Mouse (Mus musculus) macrophage (primary cell): ENCODE data around the gene Fanci. TPM values are rescaled to one million over a fixed set of nuclear protein-coding genes. Genes with fewer than 3 reads are reported as not detected.

ENCODE experiments used
- H3K27ac ChIP-seq: fragments of 350-480 bp; formaldehyde crosslinking; 2 replicates; pipeline ENCODE4 v1.9.0; 2021
- H3K36me3 ChIP-seq: fragments of 350-480 bp; formaldehyde crosslinking; 2 replicates; pipeline ENCODE4 v1.9.0; 2021; ENCODE audit errors: inconsistent target
- H3K4me3 ChIP-seq: fragments of 350-480 bp; formaldehyde crosslinking; 2 replicates; pipeline ENCODE4 v1.9.0; 2021; ENCODE audit errors: inconsistent target
- H3K79me2 ChIP-seq: fragments of 350-480 bp; formaldehyde crosslinking; 2 replicates; pipeline ENCODE4 v1.9.0; 2021; ENCODE audit errors: inconsistent target
- WGBS: methylation state at CpG from one replicate; pipeline ENCODE4 v1.1.7; 2026; ENCODE audit warnings: inconsistent platforms; ENCODE audit not compliant: missing documents; 5-methylcytosine and 5-hydroxymethylcytosine counted together
- polyA plus RNA-seq: library from polyadenylated mRNA; stranded (reverse); fragments of 250-400 nt; gene quantifications from 3 replicates; pipeline ENCODE4 v1.2.4, GENCODE M21; 2018; ENCODE audit warnings: inconsistent platforms
- total RNA-seq, 78 experiments: library from RNA; depleted of rRNA; stranded (reverse); fragments of 250-400 nt; gene quantifications; 1 replicate in 9 of 78; 2 replicates in 24 of 78; 3 replicates in 43 of 78; 4 replicates in 2 of 78; pipeline ENCODE4 v1.2.4; 2018; ENCODE audit warnings: inconsistent platforms in 56 of 78

Gene Fanci
- 1 to 10 TPM in 21 of 26 experiments, under 1 TPM in 5; 0.37 to 5.5 (median 2.0) TPM for total RNA-seq (2018; cell fraction: chromatin; rRNA removed)
- total RNA-seq (2018; cell fraction: cytosol; rRNA removed) = 1 to 10 TPM in 4 of 26 experiments, under 1 TPM in 22; 0.38 to 1.5 (median 0.72) TPM
- 1 to 10 TPM in 15 of 26 experiments, under 1 TPM in 11; 0.34 to 7.0 (median 1.1) TPM for total RNA-seq (2018; cell fraction: nucleus; rRNA removed)
- 0.18 to 2.9 TPM (median 1.1 TPM) in 3 replicates for polyA plus RNA-seq

DNA sequence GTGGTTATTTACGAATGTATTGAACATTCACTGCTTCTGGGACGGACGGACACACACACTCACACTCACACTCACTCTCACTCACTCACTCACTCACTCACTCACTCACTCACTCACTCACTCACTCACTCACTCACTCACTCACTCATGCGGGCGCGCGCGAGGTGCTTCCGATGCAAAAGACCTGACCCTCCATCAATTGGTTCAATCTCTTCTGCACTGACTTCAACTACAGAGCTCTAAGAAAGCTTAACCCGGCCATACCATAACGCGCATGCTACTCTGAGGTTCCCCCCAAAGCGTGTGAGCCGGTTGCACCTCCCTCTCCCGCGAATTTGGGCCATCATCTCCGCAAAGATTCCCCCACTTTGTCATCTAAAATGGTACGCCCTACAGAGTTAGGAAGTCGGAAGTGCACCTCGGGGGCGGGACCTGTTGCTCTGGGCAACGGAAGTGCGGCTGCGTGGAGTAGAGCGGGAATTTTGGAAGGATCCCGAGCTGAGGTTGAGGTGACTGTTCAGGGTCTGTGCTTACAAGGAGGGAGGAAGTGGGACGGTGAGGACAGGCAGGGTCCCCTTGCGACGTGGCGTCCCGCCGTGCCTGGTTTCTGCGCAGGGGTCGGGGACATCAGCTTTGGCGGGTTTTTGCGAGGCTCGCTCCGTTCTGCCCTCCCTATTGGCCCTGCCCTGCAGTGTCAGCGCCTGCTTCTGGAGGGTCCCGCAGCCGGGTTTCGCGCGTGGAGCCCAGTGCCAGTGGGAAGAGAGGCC is at the start of gene Fanci:
Gene Fanci (plus strand): TSS at position 47 of the 767 bp plus-strand sequence.
- WGBS = 0% methylated on average over 44 of the region's 44 CpGs
- no peaks in the 10 kb centered on the region for H3K36me3 ChIP-seq
- no peaks in the 10 kb centered on the region for H3K79me2 ChIP-seq

DNA sequence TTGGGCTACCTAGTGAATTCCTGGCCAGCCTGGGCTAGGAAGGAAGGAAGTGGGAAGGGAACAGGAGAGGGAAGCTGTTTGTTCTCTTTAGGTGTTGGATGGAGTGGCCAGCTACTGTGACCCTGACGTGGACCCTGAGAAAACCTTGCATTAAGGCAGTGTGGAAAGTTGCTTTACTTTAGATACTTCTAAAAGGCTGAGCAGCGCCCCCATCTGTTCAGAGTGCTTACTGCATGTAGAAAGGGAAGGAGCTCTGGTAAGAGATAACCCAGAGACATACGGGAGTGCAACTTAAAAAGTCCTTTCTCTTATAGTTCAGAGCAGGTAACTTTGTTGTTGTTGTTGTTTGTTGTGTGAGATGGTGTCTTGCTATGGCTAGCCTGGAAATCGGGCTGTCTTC is 45.8 kb upstream of the Fanci start:
- Histone ChIP-seq H3K27ac (no peak overlapping the region), H3K36me3 (peaks cover 25% of the 10 kb centered on the region; the same call in 1 of the 2 replicates), H3K4me3 (no peak overlapping the region), H3K79me2 (no peaks in the 10 kb centered on the region)
- 48% methylated on average over 4 of the region's 4 CpGs for WGBS

More for the DNA sequence above, at the start of gene Fanci:
- H3K4me3 ChIP-seq = peak within 1 kb of the TSS; percentile 57
- H3K27ac ChIP-seq = peak within 1 kb of the TSS; percentile 76

DNA sequence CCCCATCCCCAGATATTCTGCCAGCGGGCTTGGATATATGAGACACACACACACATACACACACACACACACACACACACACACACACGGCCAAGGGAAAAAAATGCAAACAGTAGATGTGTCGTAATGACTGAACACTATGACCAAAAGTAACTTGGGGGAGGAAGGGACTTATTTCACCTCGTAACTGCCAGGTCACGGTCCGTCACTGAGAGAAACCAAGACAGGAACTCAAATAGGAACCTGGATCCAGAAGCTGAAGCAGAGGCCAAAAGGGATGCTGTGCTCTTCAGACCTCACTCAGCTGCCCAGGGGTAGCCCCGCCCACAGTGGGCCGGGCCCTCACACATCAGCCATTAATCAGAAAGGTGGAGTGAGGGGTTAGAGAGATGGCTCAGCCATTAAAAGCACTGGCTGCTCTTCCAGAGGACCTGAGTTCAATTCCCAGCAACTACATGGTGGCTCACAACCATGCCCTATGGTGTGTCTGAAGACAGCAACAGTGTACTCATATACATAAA is 45.1 kb upstream of the Fanci start:
- Histone ChIP-seq H3K4me3 (no peak overlapping the region), H3K27ac (no peak overlapping the region), H3K36me3 (peaks cover 32% of the 10 kb centered on the region; the same call in 1 of the 2 replicates), H3K79me2 (no peaks in the 10 kb centered on the region)
- WGBS = 68% methylated on average over 8 of the region's 8 CpGs

DNA sequence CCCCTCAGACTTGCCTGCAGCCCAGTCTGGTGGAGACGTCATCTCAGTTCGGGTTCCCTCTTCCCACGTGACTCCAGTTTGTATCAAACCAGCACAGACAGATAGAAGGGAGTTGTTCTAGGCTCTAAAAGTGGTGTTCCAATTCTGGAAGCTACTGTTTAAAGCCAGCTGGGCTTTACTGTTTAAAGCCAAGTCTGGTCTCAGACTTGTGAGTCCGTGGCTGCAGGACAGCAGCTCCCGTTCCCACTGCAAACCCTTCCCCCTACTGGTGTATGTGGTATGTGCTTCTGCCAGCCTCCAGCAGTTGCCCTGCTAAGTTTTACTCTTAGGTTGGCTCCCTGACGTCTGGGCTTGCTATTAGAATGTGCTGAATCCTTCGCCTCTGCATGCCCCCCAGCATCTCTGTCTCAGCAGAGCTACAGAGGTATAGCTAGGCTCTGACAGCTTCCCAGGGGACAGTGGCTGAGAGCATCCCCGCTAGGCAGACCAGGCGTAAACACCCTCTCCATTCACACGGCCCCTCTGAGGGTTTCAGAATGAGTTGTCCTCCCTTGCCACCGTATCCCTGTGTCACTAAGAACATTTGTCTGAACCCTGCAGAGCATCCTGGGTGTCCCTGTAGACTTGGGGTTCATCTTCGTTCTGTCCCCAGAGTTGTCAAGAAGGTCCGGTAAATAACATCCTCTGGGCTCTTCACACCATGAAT is 44.5 kb upstream of the Fanci start:
- Histone ChIP-seq H3K4me3 (no peak overlapping the region), H3K79me2 (no peaks in the 10 kb centered on the region), H3K27ac (no peak overlapping the region), H3K36me3 (peaks cover 33% of the 10 kb centered on the region; the same call in 1 of the 2 replicates)
- 87% methylated on average over 13 of the region's 13 CpGs for WGBS

DNA sequence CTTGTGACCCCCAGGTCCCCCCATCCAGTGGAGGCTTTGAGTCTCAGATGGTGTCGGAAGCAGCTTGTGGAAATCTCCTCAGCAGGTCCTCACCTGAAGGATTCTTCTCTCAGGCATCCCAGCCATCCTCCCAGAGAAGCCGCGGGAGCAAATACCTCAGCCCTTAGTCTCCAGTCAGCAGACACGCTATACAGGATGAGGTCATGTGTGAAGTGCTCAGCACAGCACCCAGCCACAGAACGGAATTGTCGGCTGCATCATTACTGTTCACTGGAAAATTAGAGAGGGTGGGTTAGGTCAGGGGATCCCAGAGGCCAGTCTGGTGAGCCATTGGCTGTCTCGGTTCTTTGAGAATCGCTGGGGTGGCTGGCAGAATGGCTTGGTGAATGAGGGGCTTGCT is 42.9 kb upstream of the Fanci start:
- Histone ChIP-seq H3K27ac (no peak overlapping the region), H3K4me3 (no peak overlapping the region), H3K79me2 (no peaks in the 10 kb centered on the region), H3K36me3 (peaks cover 35% of the 10 kb centered on the region; the same call in 1 of the 2 replicates)
- 96% methylated on average over 8 of the region's 8 CpGs for WGBS

DNA sequence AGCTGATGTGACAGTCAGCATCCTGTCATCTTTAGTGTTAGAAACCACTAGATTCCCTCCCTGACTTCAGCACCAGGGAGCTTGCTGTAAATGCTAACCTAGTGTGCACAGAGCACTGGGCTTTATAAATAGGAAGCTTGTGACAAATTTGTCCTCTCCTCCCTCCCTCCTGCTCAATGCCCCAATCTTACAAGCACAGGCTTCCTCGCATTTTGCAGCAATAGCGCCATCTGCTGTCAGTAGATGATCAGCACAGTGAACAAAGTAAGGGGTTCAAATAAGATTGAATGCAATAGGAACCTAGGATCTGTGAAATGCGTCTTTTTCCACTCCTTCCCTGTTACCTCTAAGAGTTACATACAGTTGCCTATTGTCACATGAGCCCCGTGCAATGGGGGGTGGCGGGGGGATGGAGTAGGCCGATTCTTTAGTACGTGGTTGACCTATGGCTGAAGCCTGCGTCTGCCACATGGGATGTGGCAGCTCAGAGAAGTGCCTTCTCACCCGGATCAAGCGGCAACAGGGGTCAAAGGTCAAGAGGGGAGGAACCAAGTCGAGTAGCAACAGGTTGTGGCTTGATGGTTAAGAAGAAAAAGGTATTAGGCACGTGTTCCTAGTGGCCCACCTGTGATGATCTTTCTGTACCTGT is 41.9 kb upstream of the Fanci start:
- 58% methylated on average over 12 of the region's 12 CpGs for WGBS
- Histone ChIP-seq H3K79me2 (no peaks in the 10 kb centered on the region), H3K36me3 (peaks cover 44% of the 10 kb centered on the region; the same call in 1 of the 2 replicates), H3K27ac (no peak overlapping the region), H3K4me3 (no peak overlapping the region)

DNA sequence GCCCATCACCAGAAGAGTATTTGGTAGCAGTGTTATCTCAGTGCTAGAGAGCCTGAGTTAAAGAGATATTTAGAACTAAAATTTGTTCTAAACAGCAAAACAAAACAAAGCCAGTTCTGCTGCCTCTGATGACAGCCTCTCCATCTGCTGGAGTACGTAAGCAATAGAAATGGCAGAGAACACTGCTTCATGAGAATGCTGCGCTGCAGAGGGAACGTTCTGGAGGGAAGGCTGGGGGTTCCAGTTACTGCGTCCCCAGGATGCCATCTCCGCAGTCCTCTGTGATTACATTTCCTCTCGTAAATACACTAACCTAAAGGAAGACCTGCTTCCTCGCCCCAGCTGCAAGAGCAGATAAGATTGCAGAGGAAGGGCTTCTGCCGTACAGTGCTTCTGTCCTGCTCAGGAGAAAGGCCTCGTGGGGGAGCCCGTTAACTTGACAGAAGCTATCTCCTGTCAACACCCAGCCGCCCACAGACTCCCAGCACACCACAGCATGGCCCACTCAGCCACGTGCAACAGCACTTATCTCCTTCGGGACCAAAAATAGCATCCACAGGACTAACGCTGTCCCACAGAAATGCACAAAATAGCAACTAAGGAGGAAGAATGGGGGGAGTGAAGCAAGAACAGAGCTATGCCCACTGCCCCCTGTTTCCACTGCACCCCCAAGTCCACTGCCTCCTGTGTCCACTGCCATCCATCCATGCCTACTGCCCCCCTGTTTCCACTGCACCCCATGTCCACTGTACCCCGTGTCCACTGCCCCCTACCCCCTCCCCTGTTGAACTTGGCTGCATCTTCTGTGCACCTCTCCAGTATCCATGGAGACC is 33.2 kb upstream of the Fanci start:
- Histone ChIP-seq H3K4me3 (no peak overlapping the region), H3K79me2 (no peaks in the 10 kb centered on the region), H3K36me3 (peaks cover 40% of the 10 kb centered on the region; the same call in 1 of the 2 replicates), H3K27ac (no peak overlapping the region)
- 47% methylated on average over 15 of the region's 15 CpGs for WGBS

DNA sequence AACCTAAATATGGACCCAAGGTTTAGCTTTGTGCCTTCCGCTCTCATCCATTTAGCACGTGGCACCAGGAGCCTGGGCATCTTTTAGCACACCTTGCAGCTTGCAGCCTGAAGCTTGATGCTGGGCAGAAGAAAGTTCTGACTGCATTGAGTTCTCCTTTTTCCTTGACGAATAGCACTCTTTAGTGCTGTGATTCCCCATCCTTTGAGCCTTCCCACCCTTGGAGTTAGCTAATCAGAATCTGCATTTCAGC is 32.6 kb upstream of the Fanci start:
- WGBS = 76% methylated on average over 3 of the region's 3 CpGs
- H3K27ac ChIP-seq = no peak overlapping the region

DNA sequence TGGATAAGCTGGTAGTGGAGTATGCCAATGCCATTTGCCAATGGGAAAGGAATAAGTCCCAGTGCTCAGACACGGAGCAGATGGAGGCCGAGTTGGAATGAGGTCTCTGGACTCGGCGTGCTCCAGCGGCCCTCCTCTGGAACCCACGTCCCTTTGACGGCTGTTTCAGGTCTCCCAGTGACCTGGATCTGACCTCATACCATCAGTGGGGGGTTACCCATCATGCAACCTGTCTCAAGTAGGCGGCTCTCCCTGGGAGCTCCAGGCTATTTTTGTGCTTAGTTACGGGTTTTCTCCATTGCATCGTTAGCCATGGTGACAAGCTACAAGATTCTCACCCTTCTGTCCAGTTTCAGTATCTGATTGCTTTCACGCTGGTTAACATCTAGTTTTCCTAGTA is 31.7 kb upstream of the Fanci start:
- H3K36me3 ChIP-seq = peaks cover 30% of the 10 kb centered on the region; the same call in 1 of the 2 replicates
- H3K79me2 ChIP-seq = no peaks in the 10 kb centered on the region
- no peak overlapping the region for H3K4me3 ChIP-seq
- H3K27ac ChIP-seq = no peak overlapping the region
- 91% methylated on average over 11 of the region's 11 CpGs for WGBS

More for the DNA sequence above, 32.6 kb upstream of the Fanci start:
- Histone ChIP-seq H3K79me2 (no peaks in the 10 kb centered on the region), H3K36me3 (peaks cover 36% of the 10 kb centered on the region; the same call in 1 of the 2 replicates), H3K4me3 (no peak overlapping the region)

DNA sequence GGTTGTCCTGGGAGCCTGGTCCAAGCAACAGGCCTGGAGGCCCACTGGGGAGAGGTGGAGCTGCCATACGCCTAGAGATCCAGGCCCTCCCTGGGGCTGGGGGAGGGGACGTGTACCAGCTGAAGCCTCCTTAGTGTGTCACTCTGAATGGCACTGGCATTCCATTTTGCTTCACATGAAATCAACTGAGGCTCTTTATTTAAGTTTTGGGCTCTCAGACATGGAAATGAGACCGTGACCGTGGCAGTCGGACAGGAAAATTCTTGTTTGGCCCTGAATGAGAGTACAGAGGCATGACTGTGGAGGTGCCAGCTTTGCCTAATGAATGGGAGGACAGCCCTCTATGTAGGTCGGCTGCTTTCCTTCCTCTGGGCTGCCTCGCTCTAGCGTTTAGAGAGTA is 29.5 kb upstream of the Fanci start:
- Histone ChIP-seq H3K36me3 (peaks cover 16% of the 10 kb centered on the region; the same call in 1 of the 2 replicates), H3K27ac (no peak overlapping the region)
- WGBS = 79% methylated on average over 8 of the region's 8 CpGs

DNA sequence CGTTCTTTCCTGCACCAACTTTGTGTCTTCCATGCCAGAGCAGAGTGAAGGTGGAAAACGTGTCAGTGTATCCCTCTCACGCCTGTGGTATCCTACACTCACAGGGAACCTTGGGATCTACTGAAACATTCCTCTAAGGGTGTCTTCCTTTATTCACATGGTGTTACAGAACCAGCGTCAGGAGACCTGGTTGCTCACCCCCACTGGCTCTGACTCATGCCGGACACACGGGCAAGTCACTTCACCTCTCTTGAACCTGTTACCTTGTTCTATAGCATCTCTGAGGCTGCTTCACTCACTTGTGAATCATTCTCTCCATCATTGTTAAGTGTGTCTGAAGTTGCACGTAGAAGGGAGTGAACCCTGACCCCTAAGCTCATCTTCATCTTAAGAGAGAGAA is 28.9 kb upstream of the Fanci start:
- Histone ChIP-seq H3K79me2 (no peaks in the 10 kb centered on the region), H3K27ac (no peak overlapping the region), H3K4me3 (no peak overlapping the region), H3K36me3 (0 out of 2 replicates have a peak, but pooled peaks cover 14% of the 10 kb centered on the region)
- WGBS = 69% methylated on average over 7 of the region's 7 CpGs

More for the DNA sequence above, 29.5 kb upstream of the Fanci start:
- Histone ChIP-seq H3K79me2 (no peaks in the 10 kb centered on the region), H3K4me3 (no peak overlapping the region)

DNA sequence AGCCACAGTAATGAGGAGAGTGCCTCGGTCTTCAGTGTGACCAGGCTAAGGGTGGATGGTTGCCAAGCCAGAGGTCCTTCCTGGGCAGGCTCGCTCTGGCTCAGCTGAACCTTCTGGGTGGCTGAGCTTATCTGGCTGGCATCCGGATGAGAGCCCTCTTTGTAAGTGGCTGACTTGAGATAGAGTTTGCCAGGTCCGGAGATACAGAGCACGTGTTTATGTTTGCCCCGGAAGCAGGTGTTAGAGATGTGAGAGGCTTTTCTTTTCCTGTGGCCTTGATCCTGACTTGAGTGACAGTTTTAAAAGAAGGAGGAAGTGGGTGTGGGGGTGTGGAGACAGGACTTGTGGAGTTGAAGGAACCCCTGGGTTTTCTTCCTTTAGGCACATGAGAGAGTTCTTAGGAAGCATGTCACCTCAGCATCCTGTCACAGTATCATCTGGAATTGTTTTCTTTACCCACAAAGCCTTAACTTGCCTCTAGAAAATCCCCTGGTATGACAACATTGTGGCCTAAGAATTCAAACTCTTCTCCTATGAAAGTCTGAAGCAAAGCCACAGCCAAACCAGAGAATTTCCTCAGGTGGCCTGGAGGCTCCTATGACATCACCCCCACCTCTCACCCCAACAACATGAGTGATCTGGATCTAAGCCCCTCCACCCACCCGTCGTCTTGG is 28.2 kb upstream of the Fanci start:
- Histone ChIP-seq H3K79me2 (no peaks in the 10 kb centered on the region), H3K27ac (no peak overlapping the region), H3K4me3 (no peak overlapping the region), H3K36me3 (0 out of 2 replicates have a peak, but pooled peaks cover 10% of the 10 kb centered on the region)
- 29% methylated on average over 8 of the region's 8 CpGs for WGBS

DNA sequence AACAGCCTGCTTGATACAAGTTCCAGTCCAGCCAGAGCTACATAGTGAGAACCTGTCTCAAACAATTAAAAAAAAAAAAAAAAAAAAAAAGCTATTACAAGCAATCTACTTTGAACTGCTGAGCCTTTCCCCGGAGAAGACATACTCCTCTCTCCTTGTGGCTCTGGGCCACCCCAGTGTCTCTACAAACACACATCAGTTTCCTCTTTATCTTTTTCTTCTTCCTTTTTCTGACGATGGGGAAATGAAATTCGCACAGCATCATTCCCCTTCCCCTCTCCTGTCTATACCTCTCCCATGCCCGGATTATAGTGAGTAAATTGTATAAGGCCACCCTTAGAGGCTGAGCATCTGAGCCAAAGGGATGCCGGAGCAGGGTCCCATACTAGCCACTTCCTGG is 23.1 kb upstream of the Fanci start:
- WGBS = 16% methylated on average over 5 of the region's 5 CpGs
- Histone ChIP-seq H3K36me3 (no peaks in the 10 kb centered on the region), H3K79me2 (no peaks in the 10 kb centered on the region), H3K27ac (no peak overlapping the region), H3K4me3 (no peak overlapping the region)
